Mouse (Mus musculus) forebrain, embryonic 11.5 days (tissue): ENCODE measurements around the gene Fbxl19. TPM values are rescaled to one million over a fixed set of nuclear protein-coding genes. Genes with fewer than 3 reads are reported as not detected.

Experiments used
- ATAC-seq: fragments of 200-750 bp; cut with Nextera tagmentation; replicated peaks from 2 replicates; pipeline ENCODE4 v1.8.0; 2017; ENCODE audit warnings: moderate TSS enrichment; ENCODE audit not compliant: low FRiP score
- DNase-seq: peaks from one replicate; pipeline ENCODE4 v3.0.0-alpha.2; 2017; ENCODE audit warnings: low spot score
- H3K27ac ChIP-seq: fragments of 300-500 bp; sonication (generic); 2 replicates; pipeline ENCODE4 v1.5.1; 2014; ENCODE audit warnings: low read depth, low read length
- H3K27me3 ChIP-seq: fragments of 300-500 bp; sonication (generic); 2 replicates; pipeline ENCODE4 v1.6.1; 2014; ENCODE audit warnings: mild to moderate bottlenecking, low read length, mixed read lengths; ENCODE audit not compliant: control insufficient read depth, insufficient read depth
- H3K36me3 ChIP-seq: fragments of 300-500 bp; sonication (generic); 2 replicates; pipeline ENCODE4 v1.6.1; 2014; ENCODE audit warnings: mild to moderate bottlenecking, low read length, moderate library complexity, mixed read lengths; ENCODE audit not compliant: control insufficient read depth, insufficient read depth
- H3K4me1 ChIP-seq: fragments of 300-500 bp; sonication (generic); replicated peaks from 2 replicates; pipeline ENCODE4 v1.6.1; 2014; ENCODE audit warnings: low read length, mixed read lengths; ENCODE audit not compliant: control insufficient read depth, insufficient read depth
- H3K4me2 ChIP-seq: fragments of 300-500 bp; sonication (generic); 2 replicates; pipeline ENCODE4 v1.6.1; 2014; ENCODE audit warnings: low read depth, mild to moderate bottlenecking, low read length, moderate library complexity, mixed read lengths; ENCODE audit not compliant: severe bottlenecking
- H3K4me3 ChIP-seq: fragments of 300-500 bp; sonication (generic); 2 replicates; pipeline ENCODE4 v1.5.1; 2014; ENCODE audit warnings: low read depth, low read length
- H3K9ac ChIP-seq: fragments of 300-500 bp; sonication (generic); 2 replicates; pipeline ENCODE4 v1.6.1; 2014; ENCODE audit warnings: low read length
- H3K9me3 ChIP-seq: fragments of 300-500 bp; sonication (generic); 2 replicates; pipeline ENCODE4 v1.6.1; 2016; ENCODE audit warnings: low read length, mixed read lengths; ENCODE audit not compliant: control insufficient read depth
- WGBS: fragments of 180-500 bp; shearing (Covaris S2); extraction: QIAGEN DNeasy Blood & Tissue Kit; methylation state at CpG from one replicate; pipeline ENCODE4 v1.1.7; 2014; 5-methylcytosine and 5-hydroxymethylcytosine counted together
- polyA plus RNA-seq: library from polyadenylated mRNA; unstranded; fragments of >200 nt; fragmentation: Nextera tagmentation; extraction: Ambion mirVana; gene quantifications from 2 replicates; pipeline ENCODE4 v1.2.1, GENCODE M21; 2014

Gene Fbxl19
- polyA plus RNA-seq, 1 experiment from 2014 or later = 7.9 TPM

- H3K36me3 ChIP-seq = no peaks in the 10 kb centered on the region; the same call in 1 of the 2 replicates
- H3K27ac ChIP-seq = peak within 1 kb of the TSS; percentile 91
- ATAC-seq (peak; percentile 81), DNase-seq (peak; percentile 95)
- no peaks in the 10 kb centered on the region for H3K27me3 ChIP-seq
- under 1% methylated on average over 73 of the region's 90 CpGs for WGBS
- peaks cover 27% of the 10 kb centered on the region for H3K4me1 ChIP-seq
- H3K4me2 ChIP-seq = peak within 1 kb of the TSS; percentile 68
- H3K4me3 ChIP-seq = peak within 1 kb of the TSS; percentile 68
- no peaks in the 10 kb centered on the region for H3K9me3 ChIP-seq
- H3K9ac ChIP-seq = peak within 1 kb of the TSS; percentile 84
Observed at GRCm38 (mm10) chr7:127708207-127709078, 35.9 kb upstream of the Fbxl19 start, which contains the start of gene Bcl7c. Bcl7c (minus strand) TSS chr7:127708933.

GRCm38 (mm10) chr7:127709261-127709979 lies 34.9 kb upstream of the Fbxl19 start:
- H3K4me1 ChIP-seq = peaks cover 27% of the 10 kb centered on the region

GRCm38 (mm10) chr7:127711031-127711430 lies 33.3 kb upstream of the Fbxl19 start:
- no peaks in the 10 kb centered on the region for H3K27me3 ChIP-seq
- no peaks in the 10 kb centered on the region for H3K9me3 ChIP-seq
- 90% methylated on average over 3 of the region's 3 CpGs for WGBS
- DNase-seq = no peak
- H3K4me2 ChIP-seq = no peak overlapping the region
- peaks cover 27% of the 10 kb centered on the region for H3K4me1 ChIP-seq
- H3K4me3 ChIP-seq = no peak overlapping the region
- H3K9ac ChIP-seq = no peak overlapping the region
- H3K27ac ChIP-seq = no peak overlapping the region
- no peak for ATAC-seq
- no peaks in the 10 kb centered on the region; the same call in 1 of the 2 replicates for H3K36me3 ChIP-seq

More at GRCm38 (mm10) chr7:127709261-127709979, 34.9 kb upstream of the Fbxl19 start:
- peak overlapping the region; percentile 68; the same call in 1 of the 2 replicates for H3K4me3 ChIP-seq
- H3K36me3 ChIP-seq = no peaks in the 10 kb centered on the region; the same call in 1 of the 2 replicates
- ATAC-seq (no peak), DNase-seq (no peak)
- H3K9ac ChIP-seq = peak overlapping the region; percentile 84
- no peaks in the 10 kb centered on the region for H3K27me3 ChIP-seq
- WGBS = 81% methylated on average over 5 of the region's 5 CpGs
- H3K4me2 ChIP-seq = peak overlapping the region; percentile 68; the same call in 1 of the 2 replicates
- no peaks in the 10 kb centered on the region for H3K9me3 ChIP-seq
- peak overlapping the region; percentile 91; the same call in 1 of the 2 replicates for H3K27ac ChIP-seq

- no peak overlapping the region for H3K4me2 ChIP-seq
- no peaks in the 10 kb centered on the region for H3K27me3 ChIP-seq
- H3K27ac ChIP-seq = peak overlapping the region; percentile 87; the same call in 1 of the 2 replicates
- no peak for DNase-seq
- H3K4me3 ChIP-seq = no peak overlapping the region
- H3K9ac ChIP-seq = no peak overlapping the region
- no peaks in the 10 kb centered on the region for H3K9me3 ChIP-seq
- no peaks in the 10 kb centered on the region; the same call in 1 of the 2 replicates for H3K36me3 ChIP-seq
- WGBS = 63% methylated on average over 3 of the region's 3 CpGs
- no peak for ATAC-seq
- H3K4me1 ChIP-seq = peaks cover 27% of the 10 kb centered on the region
Observed at GRCm38 (mm10) chr7:127711456-127711855, 32.9 kb upstream of the Fbxl19 start.

- Histone ChIP-seq H3K4me2 (peak within 1 kb of the TSS; percentile 60), H3K36me3 (no peaks in the 10 kb centered on the region), H3K9ac (peak within 1 kb of the TSS; percentile 49; the same call in 1 of the 2 replicates), H3K9me3 (no peaks in the 10 kb centered on the region), H3K27me3 (no peaks in the 10 kb centered on the region), H3K4me3 (peak within 1 kb of the TSS; percentile 27), H3K27ac (peak within 1 kb of the TSS; percentile 87), H3K4me1 (peaks cover 23% of the 10 kb centered on the region)
- peak; percentile 45 for ATAC-seq
- WGBS = under 1% methylated on average over 28 of the region's 28 CpGs
- DNase-seq = peak; percentile 88
Observed at GRCm38 (mm10) chr7:127712461-127713385, 31.6 kb upstream of the Fbxl19 start, which contains the start of gene Ctf1. Ctf1 (plus strand) TSS chr7:127712736.

- no peak overlapping the region for H3K4me2 ChIP-seq
- ATAC-seq (no peak), DNase-seq (no peak)
- no peak overlapping the region for H3K4me3 ChIP-seq
- H3K36me3 ChIP-seq = no peaks in the 10 kb centered on the region
- WGBS = 85% methylated on average over 4 of the region's 4 CpGs
- H3K4me1 ChIP-seq = peaks cover 20% of the 10 kb centered on the region
- H3K27ac ChIP-seq = no peak overlapping the region
- no peaks in the 10 kb centered on the region for H3K27me3 ChIP-seq
- H3K9ac ChIP-seq = no peak overlapping the region
- no peaks in the 10 kb centered on the region for H3K9me3 ChIP-seq
Observed at GRCm38 (mm10) chr7:127714816-127715215, 29.5 kb upstream of the Fbxl19 start.

- Histone ChIP-seq H3K9me3 (no peaks in the 10 kb centered on the region), H3K4me3 (peak overlapping the region; percentile 29), H3K36me3 (no peaks in the 10 kb centered on the region), H3K27ac (no peak overlapping the region), H3K4me1 (peaks cover 14% of the 10 kb centered on the region), H3K9ac (peak overlapping the region; percentile 66), H3K4me2 (peak overlapping the region; percentile 65), H3K27me3 (no peaks in the 10 kb centered on the region)
- WGBS = under 1% methylated on average over 41 of the region's 41 CpGs
- ATAC-seq = peak; percentile 66
- DNase-seq = peak; percentile 86
Observed at GRCm38 (mm10) chr7:127716992-127717391, 27.4 kb upstream of the Fbxl19 start.
